Mouse (Mus musculus) liver, postnatal 0 days (tissue): ENCODE measurements at regions not wholly inside any gene's neighbourhood (a gene's known extent, or its start where the extent isn't known, plus 50 kb on each side); places are given as distances from the start of the nearest gene placed in this dataset.

Experiments used
- CTCF ChIP-seq: sonication (generic); IDR thresholded peaks from 2 replicates; pipeline ENCODE4 v1.5.1; 2016; ENCODE audit warnings: antibody characterized with exemption, low read depth
- EP300 ChIP-seq: IDR thresholded peaks from 2 replicates; pipeline ENCODE4 v1.6.1; 2016; ENCODE audit warnings: antibody characterized with exemption, low read depth, mild to moderate bottlenecking

DNA sequence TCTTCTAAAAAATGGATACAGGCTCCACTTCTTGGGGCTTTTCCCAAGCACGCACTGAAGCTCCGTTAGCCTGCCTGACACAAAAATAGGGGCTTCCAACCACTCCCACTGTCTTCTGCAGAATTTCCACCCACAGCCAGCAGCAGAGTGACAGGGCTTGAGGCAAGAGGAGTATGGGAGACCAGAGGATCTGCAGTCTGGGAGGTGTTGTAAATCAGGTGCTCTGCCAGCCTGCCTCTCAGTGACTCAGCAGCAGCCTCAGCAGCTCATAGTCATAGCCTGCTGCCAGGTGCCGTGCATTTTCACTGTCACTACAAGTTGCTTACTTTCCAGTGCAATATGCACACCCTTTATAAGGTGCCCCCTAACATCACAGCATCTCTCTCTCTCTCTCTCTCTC lies 261.4 kb upstream of the Tsc22d2 start:
- no peak for TF ChIP-seq EP300
- TF ChIP-seq CTCF = no peak
